Mouse (Mus musculus): ENCODE measurements around the gene Tctex1d2. TPM values are rescaled to one million over a fixed set of nuclear protein-coding genes. Genes with fewer than 3 reads are reported as not detected.
A peak's percentile ranks its signal among the peaks of the same experiment; 100 is the strongest.

Gene Tctex1d2
- polyA plus RNA-seq (2015; fragmentation: Nextera tagmentation; extraction: Ambion mirVana), result 31.5 and 39.0 TPM in 2 replicates

GRCm38 (mm10) chr16:32419517-32420483 is at the start of gene Tctex1d2:
Gene Tctex1d2, plus strand, starts transcription at chr16:32419702.
- H3K9ac ChIP-seq, result peak within 1 kb of the TSS; percentile 55
- peak within 1 kb of the TSS; percentile 94 for H3K27ac ChIP-seq (replicated peaks)
- no peaks in the 10 kb centered on the region for H3K27me3 ChIP-seq
- no peaks in the 10 kb centered on the region for H3K36me3 ChIP-seq
- H3K4me2 ChIP-seq (replicated peaks), result peak within 1 kb of the TSS; percentile 67
- H3K4me3 ChIP-seq (replicated peaks), result peak within 1 kb of the TSS; percentile 70
- WGBS, result 2% methylated on average over 45 of the region's 45 CpGs
- no peaks in the 10 kb centered on the region for H3K9me3 ChIP-seq (replicated peaks)
- H3K4me1 ChIP-seq, result peaks cover 13% of the 10 kb centered on the region; the same call in 1 of the 2 replicates
- peak; percentile 95 for ATAC-seq (ENCODE audit: insufficient number of reproducible peaks, low FRiP score, low TSS enrichment, low read depth)

- H3K4me1 ChIP-seq, result no peaks in the 10 kb centered on the region
- H3K36me3 ChIP-seq, result peaks cover 57% of the 10 kb centered on the region
- H3K4me3 ChIP-seq (replicated peaks), result no peak overlapping the region
- H3K9me3 ChIP-seq (replicated peaks), result no peaks in the 10 kb centered on the region
- no peak overlapping the region for H3K27ac ChIP-seq (replicated peaks)
- H3K9ac ChIP-seq, result no peak overlapping the region
- WGBS, result 85% methylated on average over 4 of the region's 4 CpGs
- H3K4me2 ChIP-seq (replicated peaks), result no peak overlapping the region
- no peak for ATAC-seq (ENCODE audit: insufficient number of reproducible peaks, low FRiP score, low TSS enrichment, low read depth)
- H3K27me3 ChIP-seq, result no peaks in the 10 kb centered on the region
Measured at GRCm38 (mm10) chr16:32371351-32371750, 48.2 kb upstream of the Tctex1d2 start.

- Histone ChIP-seq H3K4me1 (no peaks in the 10 kb centered on the region), H3K27me3 (no peaks in the 10 kb centered on the region), H3K27ac (replicated peaks) (no peak overlapping the region), H3K4me3 (replicated peaks) (no peak overlapping the region), H3K36me3 (peaks cover 75% of the 10 kb centered on the region), H3K9ac (no peak overlapping the region), H3K9me3 (replicated peaks) (no peaks in the 10 kb centered on the region), H3K4me2 (replicated peaks) (no peak overlapping the region)
- ATAC-seq (ENCODE audit: insufficient number of reproducible peaks, low FRiP score, low TSS enrichment, low read depth), result no peak
- 92% methylated on average over 2 of the region's 2 CpGs for WGBS
Measured at GRCm38 (mm10) chr16:32379575-32379974, 39.9 kb upstream of the Tctex1d2 start.

GRCm38 (mm10) chr16:32382901-32383300 is 36.6 kb upstream of the Tctex1d2 start:
- Histone ChIP-seq H3K27me3 (no peaks in the 10 kb centered on the region), H3K4me2 (replicated peaks) (no peak overlapping the region), H3K9ac (no peak overlapping the region), H3K36me3 (peaks cover 65% of the 10 kb centered on the region), H3K4me3 (replicated peaks) (no peak overlapping the region), H3K4me1 (no peaks in the 10 kb centered on the region), H3K9me3 (replicated peaks) (no peaks in the 10 kb centered on the region), H3K27ac (replicated peaks) (no peak overlapping the region)
- no peak for ATAC-seq (ENCODE audit: insufficient number of reproducible peaks, low FRiP score, low TSS enrichment, low read depth)

- no peak overlapping the region for H3K9ac ChIP-seq
- H3K4me3 ChIP-seq (replicated peaks), result no peak overlapping the region
- H3K9me3 ChIP-seq (replicated peaks), result no peaks in the 10 kb centered on the region
- H3K4me1 ChIP-seq, result no peaks in the 10 kb centered on the region
- no peak overlapping the region for H3K27ac ChIP-seq (replicated peaks)
- peaks cover 54% of the 10 kb centered on the region for H3K36me3 ChIP-seq
- WGBS, result 90% methylated on average over 2 of the region's 2 CpGs
- ATAC-seq (ENCODE audit: insufficient number of reproducible peaks, low FRiP score, low TSS enrichment, low read depth), result no peak
- no peaks in the 10 kb centered on the region for H3K27me3 ChIP-seq
- H3K4me2 ChIP-seq (replicated peaks), result no peak overlapping the region
Measured at GRCm38 (mm10) chr16:32384885-32385284, 34.6 kb upstream of the Tctex1d2 start.

GRCm38 (mm10) chr16:32386826-32387225 is 32.7 kb upstream of the Tctex1d2 start:
- H3K4me1 ChIP-seq, result no peaks in the 10 kb centered on the region
- H3K36me3 ChIP-seq, result peaks cover 46% of the 10 kb centered on the region
- no peak overlapping the region for H3K27ac ChIP-seq (replicated peaks)
- no peak overlapping the region for H3K4me2 ChIP-seq (replicated peaks)
- H3K9ac ChIP-seq, result no peak overlapping the region
- no peak for ATAC-seq (ENCODE audit: insufficient number of reproducible peaks, low FRiP score, low TSS enrichment, low read depth)
- no peaks in the 10 kb centered on the region for H3K9me3 ChIP-seq (replicated peaks)
- 80% methylated on average over 3 of the region's 3 CpGs for WGBS
- no peaks in the 10 kb centered on the region for H3K27me3 ChIP-seq
- no peak overlapping the region for H3K4me3 ChIP-seq (replicated peaks)

GRCm38 (mm10) chr16:32389049-32389448 is 30.5 kb upstream of the Tctex1d2 start:
- Histone ChIP-seq H3K27ac (replicated peaks) (no peak overlapping the region), H3K4me3 (replicated peaks) (no peak overlapping the region), H3K4me1 (no peaks in the 10 kb centered on the region), H3K9ac (no peak overlapping the region), H3K27me3 (no peaks in the 10 kb centered on the region), H3K4me2 (replicated peaks) (no peak overlapping the region), H3K36me3 (peaks cover 36% of the 10 kb centered on the region), H3K9me3 (replicated peaks) (no peaks in the 10 kb centered on the region)
- no peak for ATAC-seq (ENCODE audit: insufficient number of reproducible peaks, low FRiP score, low TSS enrichment, low read depth)

- Histone ChIP-seq H3K9ac (no peak overlapping the region), H3K4me2 (replicated peaks) (no peak overlapping the region), H3K36me3 (peaks cover 32% of the 10 kb centered on the region), H3K9me3 (replicated peaks) (no peaks in the 10 kb centered on the region), H3K4me1 (no peaks in the 10 kb centered on the region), H3K27ac (replicated peaks) (no peak overlapping the region), H3K27me3 (no peaks in the 10 kb centered on the region), H3K4me3 (replicated peaks) (no peak overlapping the region)
- 84% methylated on average over 3 of the region's 3 CpGs for WGBS
- ATAC-seq (ENCODE audit: insufficient number of reproducible peaks, low FRiP score, low TSS enrichment, low read depth), result no peak
Measured at GRCm38 (mm10) chr16:32389841-32390240, 29.7 kb upstream of the Tctex1d2 start.

GRCm38 (mm10) chr16:32390882-32391281 is 28.6 kb upstream of the Tctex1d2 start:
- H3K27me3 ChIP-seq, result no peaks in the 10 kb centered on the region
- H3K4me1 ChIP-seq, result 0 out of 2 replicates have a peak, but pooled peaks cover under 1% of the 10 kb centered on the region
- whole genome bisulfite sequencing, result 96% methylated on average over 3 of the region's 3 CpGs
- no peak overlapping the region for H3K27ac ChIP-seq (replicated peaks)
- H3K4me2 ChIP-seq (replicated peaks), result no peak overlapping the region
- H3K4me3 ChIP-seq (replicated peaks), result no peak overlapping the region
- no peaks in the 10 kb centered on the region for H3K9me3 ChIP-seq (replicated peaks)
- ATAC-seq (ENCODE audit: insufficient number of reproducible peaks, low FRiP score, low TSS enrichment, low read depth), result no peak
- no peak overlapping the region for H3K9ac ChIP-seq
- peaks cover 23% of the 10 kb centered on the region for H3K36me3 ChIP-seq

- Histone ChIP-seq H3K4me2 (replicated peaks) (no peak overlapping the region), H3K36me3 (peaks cover 11% of the 10 kb centered on the region), H3K4me1 (peaks cover 8% of the 10 kb centered on the region; the same call in 1 of the 2 replicates), H3K9me3 (replicated peaks) (no peaks in the 10 kb centered on the region), H3K4me3 (replicated peaks) (no peak overlapping the region), H3K27ac (replicated peaks) (peak overlapping the region; percentile 23; the same call in 1 of the 2 replicates), H3K9ac (no peak overlapping the region), H3K27me3 (no peaks in the 10 kb centered on the region)
- 57% methylated on average over 6 of the region's 6 CpGs for WGBS
- no peak for ATAC-seq (ENCODE audit: insufficient number of reproducible peaks, low FRiP score, low TSS enrichment, low read depth)
Measured at GRCm38 (mm10) chr16:32395679-32396540, 23.6 kb upstream of the Tctex1d2 start.

- Histone ChIP-seq H3K27me3 (no peaks in the 10 kb centered on the region), H3K9ac (no peak overlapping the region), H3K4me2 (replicated peaks) (no peak overlapping the region), H3K4me3 (replicated peaks) (no peak overlapping the region), H3K27ac (replicated peaks) (no peak overlapping the region; the same call in 1 of the 2 replicates), H3K9me3 (replicated peaks) (no peaks in the 10 kb centered on the region), H3K36me3 (peaks cover 9% of the 10 kb centered on the region), H3K4me1 (peaks cover 8% of the 10 kb centered on the region; the same call in 1 of the 2 replicates)
- ATAC-seq (ENCODE audit: insufficient number of reproducible peaks, low FRiP score, low TSS enrichment, low read depth), result no peak
- 52% methylated on average over 3 of the region's 3 CpGs for WGBS
Measured at GRCm38 (mm10) chr16:32396541-32396835, 23.0 kb upstream of the Tctex1d2 start.
